Comparison of ENCODE assay signal across 10 mouse cellular contexts in genomic region chr2:43738562-43739112, GRCm38 (mm10). TPM values are rescaled to one million over a fixed set of nuclear protein-coding genes. Genes with fewer than 3 reads are reported as not detected.
DNase-seq lines count a peak whose midpoint lies in the region; ATAC-seq and TF ChIP-seq lines count a peak whose summit lies in the region.
"Had no signal": no experiment of that assay in that cellular context is flagged by ENCODE, and none has a peak within 500 bp of the region (broad histone marks: within the 10 kb centered on the region; RNA-seq: fewer than 3 reads in every experiment).

No protein-coding gene starts in this region.

- H3K9ac ChIP-seq in neural tube, embryonic 15.5 days (replicated peaks): no peak overlapping the region
- H3K9ac ChIP-seq: midbrain, embryonic 12.5 days had no signal

- H3K27ac ChIP-seq in bone marrow, adult 2 months (ENCODE audit: control insufficient read depth, insufficient read depth, low read depth, low read length, poor library complexity): peak overlapping the region; percentile 92
- H3K27ac ChIP-seq in neural tube, embryonic 15.5 days (replicated peaks): no peak overlapping the region
- H3K27ac ChIP-seq: midbrain, embryonic 12.5 days had no signal

- H3K4me3 ChIP-seq in bone marrow, adult 2 months (replicated peaks; ENCODE audit: control insufficient read depth, low read depth, low read length): peak overlapping the region; percentile 58
- no peak overlapping the region for H3K4me3 ChIP-seq in neural tube, embryonic 15.5 days (replicated peaks)
- H3K4me3 ChIP-seq: midbrain, embryonic 12.5 days had no signal

- no peak overlapping the region for H3K4me2 ChIP-seq in neural tube, embryonic 15.5 days
- H3K4me2 ChIP-seq: midbrain, embryonic 12.5 days had no signal

- H3K27me3 ChIP-seq in neural tube, embryonic 15.5 days (replicated peaks): no peaks in the 10 kb centered on the region
- H3K27me3 ChIP-seq: midbrain, embryonic 12.5 days had no signal

- no peak for TF ChIP-seq POLR2A in bone marrow, adult 2 months (IDR thresholded peaks at IDR 0.05; ENCODE audit: borderline replicate concordance, control insufficient read depth, low read depth, low read length)

- ATAC-seq in megakaryocyte, adult 5-6 weeks (ENCODE audit: poor library complexity, severe bottlenecking): peak; percentile 87
- no peak for ATAC-seq in neural tube, embryonic 15.5 days (ENCODE audit: low FRiP score)

- WGBS in bone marrow, adult 2 months: 7% methylated on average over 10 of the region's 10 CpGs
- WGBS in neural tube, embryonic 15.5 days: 92% methylated on average over 10 of the region's 10 CpGs

- H3K4me1 ChIP-seq in bone marrow, adult 2 months (ENCODE audit: control insufficient read depth, insufficient read depth, low read length): peaks cover 2% of the 10 kb centered on the region
- no peaks in the 10 kb centered on the region for H3K4me1 ChIP-seq in neural tube, embryonic 15.5 days
- H3K4me1 ChIP-seq: midbrain, embryonic 12.5 days had no signal

- no peaks in the 10 kb centered on the region for H3K9me3 ChIP-seq in neural tube, embryonic 15.5 days (replicated peaks)
- H3K9me3 ChIP-seq: midbrain, embryonic 12.5 days had no signal

- no peaks in the 10 kb centered on the region for H3K36me3 ChIP-seq in neural tube, embryonic 15.5 days
- H3K36me3 ChIP-seq: midbrain, embryonic 12.5 days had no signal

- peak; percentile 56 for DNase-seq in lung, postnatal 25 days (ENCODE audit: low spot score)
- no peak for DNase-seq in lung, postnatal 10 days
- DNase-seq in thymus, postnatal 14 days: peak; percentile 40
- no peak for DNase-seq in right cerebral cortex, postnatal 10 days (ENCODE audit: low spot score in 2 of 2)
- no peak for DNase-seq in frontal cortex, postnatal 10 days (ENCODE audit: low spot score in 2 of 2)
- DNase-seq: kidney, adult 8-10 months had no signal

- no peak for TF ChIP-seq CTCF in bone marrow, adult 2 months (IDR thresholded peaks at IDR 0.05; ENCODE audit: control insufficient read depth, insufficient read depth, low read length)

RNA-seq across cellular contexts. Expression of gene Arhgap15, which starts 10.0 kb away (rescaled TPM):
- polyA plus RNA-seq in bone marrow, adult 2 months (2011; ENCODE audit: insufficient read depth, insufficient read length, low replicate concordance, missing spikeins): 7.3 and 14.5 TPM in 2 replicates
- 149 and 151 TPM in 2 replicates for total RNA-seq in megakaryocyte, adult 5-6 weeks (2015)
- total RNA-seq in megakaryocyte, adult 5-6 weeks (2017): 173 and 185 TPM in 2 replicates
- 3.0 and 6.8 TPM in 2 replicates for polyA plus RNA-seq in neural tube, embryonic 15.5 days (2015; fragmentation: Nextera tagmentation; extraction: Ambion mirVana)

Comparison
In these comparisons a context has a peak if more than half of its experiments do, and no peak if none do; other contexts are left out.
1. DNase-seq: peak in lung, postnatal 25 days (single experiment) and thymus, postnatal 14 days (single experiment); none in lung, postnatal 10 days (single experiment), right cerebral cortex, postnatal 10 days (0 of 2) and frontal cortex, postnatal 10 days (0 of 2).